8 mouse cellular contexts compared by ENCODE assay signal in genomic region chr10:90728401-90729358, GRCm38 (mm10).
DNase-seq lines count a peak whose midpoint lies in the region; ATAC-seq and TF ChIP-seq lines count a peak whose summit lies in the region.

No protein-coding gene starts in this region.

- peak; percentile 58 for DNase-seq in MEL-GATA-1-ER (ENCODE audit: extremely low read depth, low read depth)
- peak; percentile 56 for DNase-seq in c-Kit-positive CD71-negative TER-119-negative erythroid progenitor cells, embryonic 14.5 days (ENCODE audit: low read depth)
- DNase-seq in heart, postnatal 4 days: peak; percentile 71
- peak; percentile 75 to 91 for DNase-seq in layer of hippocampus, adult 18-20 months (ENCODE audit: low spot score in 2 of 2)
- DNase-seq in lung, embryonic 14.5 days: peak; percentile 92
- DNase-seq in retina, adult 2 months (ENCODE audit: low read depth, low spot score): peak; percentile 54
- peak; percentile 42 for DNase-seq in yolk sac, embryonic 10.5 days (ENCODE audit: low spot score)

- no peaks in the 10 kb centered on the region for H3K9me3 ChIP-seq in forebrain, embryonic 12.5 days
- H3K9me3 ChIP-seq in lung, embryonic 14.5 days (ENCODE audit: low read depth, low read length): no peaks in the 10 kb centered on the region

- H3K4me1 ChIP-seq in forebrain, embryonic 12.5 days: peaks cover 9% of the 10 kb centered on the region; the same call in 1 of the 2 replicates
- no peaks in the 10 kb centered on the region for H3K4me1 ChIP-seq in lung, embryonic 14.5 days (ENCODE audit: insufficient read depth)

- no peak overlapping the region for H3K27ac ChIP-seq in forebrain, embryonic 12.5 days
- no peak overlapping the region for H3K27ac ChIP-seq in lung, embryonic 14.5 days (ENCODE audit: low read depth)

- peak; percentile 74 for ATAC-seq in forebrain, embryonic 12.5 days (ENCODE audit: low FRiP score)
- ATAC-seq in lung, embryonic 14.5 days (ENCODE audit: insufficient read depth): peak; percentile 59; the same call in 1 of the 2 replicates

- peak overlapping the region; percentile 45 for H3K4me2 ChIP-seq in forebrain, embryonic 12.5 days
- H3K4me2 ChIP-seq in lung, embryonic 14.5 days: peak overlapping the region; percentile 58

- H3K36me3 ChIP-seq in forebrain, embryonic 12.5 days (replicated peaks): no peaks in the 10 kb centered on the region
- H3K36me3 ChIP-seq in lung, embryonic 14.5 days (ENCODE audit: insufficient read depth): no peaks in the 10 kb centered on the region

- H3K27me3 ChIP-seq in forebrain, embryonic 12.5 days: peaks cover 16% of the 10 kb centered on the region
- H3K27me3 ChIP-seq in lung, embryonic 14.5 days (ENCODE audit: insufficient read depth, low read length): no peaks in the 10 kb centered on the region

- H3K4me3 ChIP-seq in forebrain, embryonic 12.5 days (replicated peaks): no peak overlapping the region
- peak overlapping the region; percentile 12; the same call in 1 of the 2 replicates for H3K4me3 ChIP-seq in lung, embryonic 14.5 days (ENCODE audit: low read depth, low read length)

- no peak overlapping the region for H3K9ac ChIP-seq in forebrain, embryonic 12.5 days
- no peak overlapping the region for H3K9ac ChIP-seq in lung, embryonic 14.5 days

- TF ChIP-seq CTCF in lung, embryonic 14.5 days (IDR thresholded peaks at IDR 0.05; ENCODE audit: low read depth): peak; percentile 80

- 35% methylated on average over 21 of the region's 22 CpGs for WGBS in forebrain, embryonic 12.5 days
- WGBS in lung, embryonic 14.5 days: 27% methylated on average over 22 of the region's 22 CpGs

Comparison
In these comparisons a context has a peak if more than half of its experiments do, and no peak if none do; other contexts are left out.
1. DNase-seq: peak in every context shown above with its lines; median percentile 92 in lung, embryonic 14.5 days; 83 in layer of hippocampus, adult 18-20 months; 71 in heart, postnatal 4 days; 58 in MEL-GATA-1-ER; 56 in c-Kit-positive CD71-negative TER-119-negative erythroid progenitor cells, embryonic 14.5 days; 54 in retina, adult 2 months; 42 in yolk sac, embryonic 10.5 days.